Mouse (Mus musculus) liver, adult 2 months (tissue): ENCODE data around the gene 1110051M20Rik. TPM values are rescaled to one million over a fixed set of nuclear protein-coding genes. Genes with fewer than 3 reads are reported as not detected.

Experiments
- DNase-seq: peaks from one replicate; pipeline ENCODE4 v3.0.0-alpha.2; 2011; ENCODE audit warnings: low read depth, low spot score; ENCODE audit errors: extremely low read depth
- H3K27ac ChIP-seq: fragments of 200-500 bp; replicated peaks from 2 replicates; pipeline ENCODE4 v1.5.1; 2012; ENCODE audit warnings: low read depth, mild to moderate bottlenecking, control low read depth, inconsistent platforms, low read length; ENCODE audit not compliant: insufficient read depth
- H3K27me3 ChIP-seq: fragments of 200-500 bp; 2 replicates; pipeline ENCODE4 v1.6.1; 2012; ENCODE audit warnings: mild to moderate bottlenecking, moderate library complexity, low read length, inconsistent platforms; ENCODE audit not compliant: control insufficient read depth, insufficient read depth
- H3K36me3 ChIP-seq: fragments of 200-500 bp; 2 replicates; pipeline ENCODE4 v1.6.1; 2012; ENCODE audit warnings: low read length, inconsistent platforms; ENCODE audit not compliant: control insufficient read depth, insufficient read depth
- H3K4me1 ChIP-seq: fragments of 200-500 bp; 2 replicates; pipeline ENCODE4 v1.6.1; 2011; ENCODE audit warnings: low read length; ENCODE audit not compliant: control insufficient read depth, insufficient read depth
- H3K4me3 ChIP-seq: fragments of 200-500 bp; 2 replicates; pipeline ENCODE4 v1.5.1; 2011; ENCODE audit warnings: low read depth, mild to moderate bottlenecking, control low read depth, low read length, moderate library complexity; ENCODE audit not compliant: insufficient read depth
- H3K79me2 ChIP-seq: fragments of 200-500 bp; 2 replicates; pipeline ENCODE4 v1.6.1; 2012; ENCODE audit warnings: inconsistent platforms, mild to moderate bottlenecking, low read length, moderate library complexity; ENCODE audit not compliant: control insufficient read depth, insufficient read depth
- H3K9ac ChIP-seq: fragments of 200-500 bp; 2 replicates; pipeline ENCODE4 v1.6.1; 2012; ENCODE audit warnings: low read depth, mild to moderate bottlenecking, control low read depth, inconsistent platforms, low read length
- CTCF ChIP-seq: fragments of 200-500 bp; IDR thresholded peaks from 2 replicates; pipeline ENCODE4 v1.5.1; 2011; ENCODE audit warnings: low read depth, low read length, control low read depth
- POLR2A ChIP-seq: fragments of 200-500 bp; IDR thresholded peaks from 2 replicates; pipeline ENCODE4 v1.6.1; 2011; ENCODE audit warnings: low read length, control low read depth; ENCODE audit not compliant: insufficient read depth; ENCODE audit errors: extremely low read depth
- WGBS: fragments of 180-500 bp; shearing (Covaris S2); methylation state at CpG from one replicate; pipeline ENCODE4 v1.1.7; 2018; 5-methylcytosine and 5-hydroxymethylcytosine counted together
- polyA plus RNA-seq: library from polyadenylated mRNA; depleted of rRNA; stranded (reverse); fragments of >200 nt; gene quantifications from 2 replicates; pipeline ENCODE4 v1.2.3, GENCODE M21; 2012
- total RNA-seq: library from RNA; depleted of rRNA; stranded (reverse); fragments of >200 nt; gene quantifications from 2 replicates; pipeline ENCODE4 v1.2.3, GENCODE M21; 2014

The 1110051M20Rik gene
- total and polyA plus RNA-seq, 2 experiments: 2.8 to 3.6 TPM

DNA sequence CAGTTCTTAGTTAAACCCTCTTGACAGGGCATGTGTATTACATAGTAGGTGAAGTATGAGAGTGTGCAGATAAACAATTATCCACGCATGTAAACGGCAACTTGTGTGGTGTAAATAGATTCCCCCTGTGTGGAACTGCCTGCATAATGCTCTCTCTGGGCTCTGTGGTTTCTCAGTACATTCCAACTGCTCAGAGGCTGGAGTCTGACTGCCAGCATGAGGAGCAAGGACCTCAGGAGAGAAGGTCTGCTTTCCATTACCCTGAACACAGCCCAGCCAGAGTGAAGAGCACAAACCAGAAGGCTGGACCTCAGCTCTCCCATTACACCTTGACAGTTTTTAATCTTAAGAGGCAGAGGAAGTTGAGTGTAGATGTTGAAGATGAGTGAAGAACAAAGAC lies 33.0 kb downstream of the 1110051M20Rik start:
- no peak for TF ChIP-seq CTCF
- TF ChIP-seq POLR2A: no peak
- Histone ChIP-seq H3K4me3 (no peak overlapping the region), H3K36me3 (no peaks in the 10 kb centered on the region), H3K4me1 (no peaks in the 10 kb centered on the region), H3K9ac (no peak overlapping the region), H3K27me3 (no peaks in the 10 kb centered on the region), H3K79me2 (no peaks in the 10 kb centered on the region), H3K27ac (no peak overlapping the region)
- no peak for DNase-seq
- WGBS: 87% methylated on average over 2 of the region's 2 CpGs

DNA sequence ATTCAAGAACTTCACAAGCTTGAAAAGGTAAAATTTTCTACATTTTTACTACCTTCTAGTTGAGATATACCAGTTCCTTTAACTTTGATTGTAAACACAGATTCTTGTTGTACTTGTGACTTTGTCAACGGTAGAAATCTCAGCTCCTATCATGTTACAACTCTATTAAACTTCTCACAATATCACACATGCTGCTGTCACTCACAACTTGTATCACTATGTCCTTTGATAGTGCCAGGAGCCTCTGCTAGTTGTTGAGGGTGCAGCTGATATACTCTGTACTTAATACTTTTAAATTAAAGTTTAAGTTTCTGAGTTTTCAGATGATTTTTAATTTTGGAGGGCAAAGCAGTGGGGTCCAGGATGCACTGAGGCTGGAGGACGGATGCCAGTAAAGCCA lies 36.5 kb downstream of the 1110051M20Rik start:
- H3K4me3 ChIP-seq: no peak overlapping the region

DNA sequence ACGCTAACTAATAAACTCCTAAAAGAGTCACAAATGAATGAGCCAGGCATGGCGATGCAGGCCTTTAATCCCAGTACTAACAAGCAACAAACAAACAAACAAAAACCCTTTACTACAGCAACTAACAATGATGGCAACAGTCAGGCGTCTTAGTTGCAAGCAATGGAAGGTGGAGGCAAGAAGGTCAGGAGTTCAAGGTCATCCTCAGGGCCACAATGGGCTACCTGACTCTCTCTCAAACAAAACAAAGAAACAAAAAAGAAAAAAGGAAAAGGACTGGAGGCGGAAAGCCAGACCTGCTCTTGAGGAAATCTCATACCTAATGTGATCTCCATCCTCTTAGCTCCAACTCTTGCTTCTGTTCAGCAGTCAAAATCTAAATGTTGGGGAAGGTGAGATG lies 39.4 kb downstream of the 1110051M20Rik start:
- no peaks in the 10 kb centered on the region for H3K79me2 ChIP-seq
- no peak overlapping the region for H3K27ac ChIP-seq
- no peak for DNase-seq
- no peak overlapping the region for H3K4me3 ChIP-seq
- TF ChIP-seq POLR2A (no peak), CTCF (no peak)
- H3K27me3 ChIP-seq: no peaks in the 10 kb centered on the region
- H3K9ac ChIP-seq: no peak overlapping the region
- no peaks in the 10 kb centered on the region for H3K4me1 ChIP-seq
- H3K36me3 ChIP-seq: no peaks in the 10 kb centered on the region
- WGBS: 86% methylated on average over 4 of the region's 4 CpGs

More for the DNA sequence above, 36.5 kb downstream of the 1110051M20Rik start:
- H3K27ac ChIP-seq: no peak overlapping the region
- WGBS: 82% methylated on average over 2 of the region's 2 CpGs
- no peaks in the 10 kb centered on the region for H3K27me3 ChIP-seq
- H3K4me1 ChIP-seq: no peaks in the 10 kb centered on the region
- TF ChIP-seq CTCF (no peak), POLR2A (no peak)
- H3K79me2 ChIP-seq: no peaks in the 10 kb centered on the region
- no peak for DNase-seq
- H3K9ac ChIP-seq: no peak overlapping the region
- no peaks in the 10 kb centered on the region for H3K36me3 ChIP-seq

DNA sequence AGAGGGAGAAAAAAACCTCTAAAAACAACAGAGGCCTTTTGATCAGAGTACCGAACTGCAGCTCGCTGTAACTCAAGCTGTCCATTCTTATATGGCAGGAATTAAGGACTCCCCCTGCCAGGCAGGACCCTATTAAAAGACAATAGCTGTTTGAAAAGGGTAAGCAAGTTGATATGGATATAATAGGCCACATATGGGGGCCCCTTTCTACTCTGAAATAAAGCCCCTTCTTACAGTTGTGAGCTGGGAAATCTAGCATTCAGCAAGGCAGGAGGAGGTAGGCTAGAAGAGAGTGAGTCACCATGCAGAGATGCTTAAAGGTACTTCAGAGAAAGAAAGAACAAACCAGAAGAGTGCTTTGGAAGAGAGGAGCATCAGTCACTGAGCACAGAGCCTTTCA lies 44.8 kb downstream of the 1110051M20Rik start:
- Histone ChIP-seq H3K79me2 (no peaks in the 10 kb centered on the region), H3K4me3 (no peak overlapping the region), H3K27ac (no peak overlapping the region), H3K27me3 (no peaks in the 10 kb centered on the region), H3K4me1 (no peaks in the 10 kb centered on the region), H3K36me3 (no peaks in the 10 kb centered on the region), H3K9ac (no peak overlapping the region)
- WGBS: 87% methylated on average over 2 of the region's 2 CpGs
- TF ChIP-seq CTCF: no peak
- no peak for TF ChIP-seq POLR2A
- DNase-seq: no peak

DNA sequence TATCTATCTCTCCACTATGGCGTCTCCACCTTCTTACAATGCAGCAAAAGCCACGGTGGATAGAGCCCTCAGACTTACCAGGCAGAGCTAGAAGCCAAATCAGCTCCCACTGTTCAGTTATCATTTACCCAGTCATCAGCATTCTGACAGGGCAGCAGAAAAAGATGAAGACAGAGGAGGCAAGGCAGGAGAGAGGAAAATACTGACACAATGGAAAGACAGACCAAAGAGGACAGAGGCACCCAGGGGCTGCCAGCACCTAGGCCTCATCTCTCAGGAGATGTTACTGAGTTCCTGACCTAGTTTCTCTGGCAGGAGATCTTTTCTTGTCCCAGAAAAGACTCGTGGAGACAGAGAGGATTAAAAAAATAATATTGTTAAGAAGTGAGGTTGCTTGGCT lies 45.3 kb downstream of the 1110051M20Rik start:
- H3K4me3 ChIP-seq: no peak overlapping the region

DNA sequence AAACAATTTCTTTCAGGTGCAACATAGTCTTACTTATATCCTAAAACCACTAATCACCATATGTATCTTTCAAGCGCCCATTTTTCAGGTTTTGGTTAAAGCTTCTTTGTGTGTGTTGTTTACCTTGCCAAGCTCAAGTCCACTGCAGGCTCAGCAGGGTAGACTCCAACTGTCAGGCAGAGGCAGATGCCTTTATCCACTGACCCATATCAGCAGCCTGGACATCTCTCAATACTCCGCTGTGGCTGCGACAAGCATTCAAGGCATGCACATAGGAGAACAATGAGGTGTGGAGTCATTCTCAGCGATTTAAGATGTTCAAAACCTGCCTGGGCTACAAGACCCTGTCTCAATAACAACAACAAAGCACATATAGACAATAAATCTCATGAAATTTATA lies 50.4 kb downstream of the 1110051M20Rik start:
- H3K79me2 ChIP-seq: no peaks in the 10 kb centered on the region
- TF ChIP-seq POLR2A: no peak
- no peak for TF ChIP-seq CTCF
- H3K27ac ChIP-seq: no peak overlapping the region
- no peak for DNase-seq
- no peaks in the 10 kb centered on the region for H3K27me3 ChIP-seq
- H3K9ac ChIP-seq: no peak overlapping the region
- H3K36me3 ChIP-seq: no peaks in the 10 kb centered on the region
- no peak overlapping the region for H3K4me3 ChIP-seq
- H3K4me1 ChIP-seq: no peaks in the 10 kb centered on the region
- WGBS: 87% methylated on average over 4 of the region's 4 CpGs

More for the DNA sequence above, 45.3 kb downstream of the 1110051M20Rik start:
- Histone ChIP-seq H3K36me3 (no peaks in the 10 kb centered on the region), H3K9ac (no peak overlapping the region), H3K79me2 (no peaks in the 10 kb centered on the region), H3K27ac (no peak overlapping the region), H3K27me3 (no peaks in the 10 kb centered on the region), H3K4me1 (no peaks in the 10 kb centered on the region)
- TF ChIP-seq POLR2A: no peak
- TF ChIP-seq CTCF: no peak
- no peak for DNase-seq
- 71% methylated on average over 3 of the region's 3 CpGs for WGBS
